Mouse (Mus musculus): Measurements from ENCODE around the gene Synpr. TPM values are rescaled to one million over a fixed set of nuclear protein-coding genes. Genes with fewer than 3 reads are reported as not detected.

The Synpr gene
- total RNA-seq, 2 experiments from 2014 or later, result 178 to 179 TPM

DNA sequence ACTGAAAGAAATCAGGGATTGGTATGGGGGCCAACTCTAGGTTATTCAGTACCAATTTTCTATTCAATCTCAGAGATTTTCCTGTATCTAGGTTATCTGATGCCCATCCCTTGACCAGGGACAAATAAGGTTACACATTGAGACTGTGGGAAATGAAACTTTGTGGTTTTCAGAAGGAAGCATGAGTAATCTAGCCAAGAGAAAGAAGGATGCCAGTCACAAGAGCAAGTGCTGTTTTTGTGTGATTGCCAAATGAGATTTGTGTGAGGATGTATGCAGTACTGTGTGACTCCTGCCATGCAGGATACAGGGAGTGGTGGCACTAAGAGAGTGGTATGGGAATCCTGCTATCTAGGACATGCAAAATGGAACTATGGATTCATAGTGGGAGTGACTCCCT is 76.6 kb downstream of the Synpr start:
- Histone ChIP-seq H3K4me3 (no peak overlapping the region), H3K27ac (no peak overlapping the region)
- no peak for TF ChIP-seq CTCF (conservative IDR thresholded peaks at IDR 0.05)
- no peak for DNase-seq (ENCODE audit: low spot score in 2 of 2)

DNA sequence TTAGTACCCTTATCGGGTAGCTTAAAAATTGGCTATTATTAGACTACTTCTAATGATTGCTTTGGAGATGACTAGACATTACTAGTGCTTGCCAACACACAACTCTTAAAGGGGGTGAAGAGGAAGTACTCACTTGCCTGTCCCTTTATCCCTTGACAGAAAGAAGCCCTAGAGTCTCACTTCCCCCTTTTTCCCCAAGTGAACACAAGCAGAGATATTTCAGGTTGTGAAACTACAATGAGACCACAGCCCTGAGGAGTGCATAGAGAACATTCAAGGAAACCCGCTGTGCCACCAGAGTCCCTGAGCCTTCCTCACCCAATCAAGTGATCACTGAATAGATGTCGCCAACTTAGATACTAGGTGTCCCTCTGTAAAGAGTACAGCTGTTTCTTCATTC is 77.1 kb downstream of the Synpr start:
- Histone ChIP-seq H3K4me3 (no peak overlapping the region), H3K27ac (no peak overlapping the region)
- DNase-seq (ENCODE audit: low spot score in 2 of 2), result no peak
- no peak for TF ChIP-seq CTCF (conservative IDR thresholded peaks at IDR 0.05)

GRCm38 (mm10) chr14:13368309-13368708 is 83.7 kb downstream of the Synpr start:
- Histone ChIP-seq H3K4me3 (no peak overlapping the region), H3K27ac (no peak overlapping the region)
- DNase-seq (ENCODE audit: low spot score in 2 of 2), result no peak
- peak; percentile 71 for TF ChIP-seq CTCF (conservative IDR thresholded peaks at IDR 0.05)

DNA sequence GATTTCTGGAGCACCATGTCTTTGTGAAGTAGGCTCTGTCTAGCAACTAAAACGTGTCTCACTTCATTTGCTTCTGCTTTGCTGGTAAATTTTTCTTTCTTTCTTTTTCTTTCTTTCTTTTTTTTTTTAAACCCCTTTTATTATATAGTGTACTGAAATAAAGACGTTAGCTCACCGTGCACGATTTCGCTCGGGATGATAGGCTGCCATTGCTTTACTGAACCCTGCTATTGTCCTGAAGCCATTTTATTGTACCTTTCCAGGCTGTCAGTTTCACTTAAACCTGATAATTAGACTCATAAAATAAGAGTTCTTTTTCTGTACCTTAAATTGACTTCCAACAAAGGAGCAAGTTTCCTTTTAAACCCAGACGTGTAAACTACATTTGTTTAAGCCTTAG is 104.5 kb downstream of the Synpr start:
- TF ChIP-seq CTCF (conservative IDR thresholded peaks at IDR 0.05), result no peak
- no peak for DNase-seq (ENCODE audit: low spot score in 2 of 2)
- H3K4me3 ChIP-seq, result no peak overlapping the region
- H3K27ac ChIP-seq, result no peak overlapping the region

GRCm38 (mm10) chr14:13389954-13390353 is 105.4 kb downstream of the Synpr start:
- no peak for TF ChIP-seq CTCF (conservative IDR thresholded peaks at IDR 0.05)
- no peak for DNase-seq (ENCODE audit: low spot score in 2 of 2)
- H3K27ac ChIP-seq, result no peak overlapping the region

GRCm38 (mm10) chr14:13399226-13400020 is 114.8 kb downstream of the Synpr start:
- DNase-seq (ENCODE audit: low spot score in 2 of 2), result no peak
- no peak overlapping the region for H3K27ac ChIP-seq
- H3K4me3 ChIP-seq, result no peak overlapping the region
- TF ChIP-seq CTCF (conservative IDR thresholded peaks at IDR 0.05), result no peak

More at GRCm38 (mm10) chr14:13389954-13390353, 105.4 kb downstream of the Synpr start:
- no peak overlapping the region for H3K4me3 ChIP-seq

GRCm38 (mm10) chr14:13411636-13412035 is 127.1 kb downstream of the Synpr start:
- no peak for TF ChIP-seq CTCF (conservative IDR thresholded peaks at IDR 0.05)
- no peak for DNase-seq (ENCODE audit: low spot score in 2 of 2)
- Histone ChIP-seq H3K27ac (no peak overlapping the region), H3K4me3 (no peak overlapping the region)

- no peak overlapping the region for H3K27ac ChIP-seq
- no peak for DNase-seq (ENCODE audit: low spot score in 2 of 2)
- no peak for TF ChIP-seq CTCF (conservative IDR thresholded peaks at IDR 0.05)
Observed at GRCm38 (mm10) chr14:13440723-13441122, 156.1 kb downstream of the Synpr start.

GRCm38 (mm10) chr14:13444908-13445307 is 160.3 kb downstream of the Synpr start:
- DNase-seq (ENCODE audit: low spot score in 2 of 2), result no peak
- Histone ChIP-seq H3K27ac (no peak overlapping the region), H3K4me3 (no peak overlapping the region)
- no peak for TF ChIP-seq CTCF (conservative IDR thresholded peaks at IDR 0.05)

More at GRCm38 (mm10) chr14:13440723-13441122, 156.1 kb downstream of the Synpr start:
- no peak overlapping the region for H3K4me3 ChIP-seq

- TF ChIP-seq CTCF (conservative IDR thresholded peaks at IDR 0.05), result no peak
- DNase-seq (ENCODE audit: low spot score in 2 of 2), result no peak
- no peak overlapping the region for H3K4me3 ChIP-seq
- H3K27ac ChIP-seq, result no peak overlapping the region
Observed at GRCm38 (mm10) chr14:13453461-13454204, 169.1 kb downstream of the Synpr start.

DNA sequence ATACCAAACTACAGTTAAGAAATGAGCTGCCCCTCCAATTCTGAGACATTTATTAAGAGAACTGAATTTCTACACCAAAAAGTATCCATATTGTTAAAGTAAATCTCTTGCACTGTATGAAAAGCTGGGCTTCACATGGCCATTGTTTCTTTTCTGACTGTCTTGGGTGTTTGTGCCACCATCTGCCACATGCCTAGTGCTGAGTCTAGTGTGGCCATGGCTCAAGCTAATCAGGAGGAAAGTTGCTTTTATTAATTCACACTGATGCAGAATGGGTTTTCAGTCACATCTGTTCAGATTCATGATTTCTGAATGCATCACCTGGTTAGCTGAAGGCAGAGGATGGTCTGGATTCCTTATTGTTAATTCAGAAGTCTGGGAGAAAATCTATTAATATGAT is 170.4 kb downstream of the Synpr start:
- no peak for TF ChIP-seq CTCF (conservative IDR thresholded peaks at IDR 0.05)
- no peak overlapping the region for H3K27ac ChIP-seq
- no peak for DNase-seq (ENCODE audit: low spot score in 2 of 2)
- no peak overlapping the region for H3K4me3 ChIP-seq

DNA sequence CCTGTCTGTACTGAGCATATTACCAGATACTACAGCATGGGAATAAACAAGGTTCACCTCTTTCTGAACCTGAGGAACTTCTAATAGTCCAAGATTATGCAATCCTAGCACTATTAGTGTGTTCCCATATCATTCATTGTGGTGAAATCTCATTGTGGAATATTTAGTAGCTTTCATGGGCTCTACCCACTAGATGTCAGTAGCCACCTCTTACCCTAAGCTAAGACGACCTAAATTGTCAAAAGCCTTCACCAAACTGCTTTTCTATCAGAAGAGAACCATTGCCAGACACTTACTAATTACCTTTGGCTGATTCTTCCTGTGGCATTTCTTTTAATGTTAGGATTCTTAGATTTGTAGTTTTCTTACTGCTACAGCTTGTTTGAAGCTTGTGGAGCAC is 174.8 kb downstream of the Synpr start:
- TF ChIP-seq CTCF (conservative IDR thresholded peaks at IDR 0.05), result peak; percentile 80
- Histone ChIP-seq H3K27ac (no peak overlapping the region), H3K4me3 (no peak overlapping the region)
- peak in 1 of 2 experiments; percentile 26 for DNase-seq (ENCODE audit: low spot score in 2 of 2)

GRCm38 (mm10) chr14:13469211-13469610 is 184.6 kb downstream of the Synpr start:
- Histone ChIP-seq H3K27ac (no peak overlapping the region), H3K4me3 (no peak overlapping the region)
- DNase-seq (ENCODE audit: low spot score in 2 of 2), result no peak
- TF ChIP-seq CTCF (conservative IDR thresholded peaks at IDR 0.05), result no peak
